Mouse (Mus musculus) CH12.LX (cell line): ENCODE measurements at regions not wholly inside any gene's neighbourhood (a gene's known extent, or its start where the extent isn't known, plus 50 kb on each side); places are given as distances from the start of the nearest gene placed in this dataset.

Experiments
- DNase-seq: peaks from one replicate; pipeline ENCODE4 v3.0.0-alpha.2; 2013; ENCODE audit errors: extremely low read depth
- H3K27ac ChIP-seq: 2 replicates; pipeline ENCODE4 v1.5.1; 2012; ENCODE audit warnings: low read depth, mild to moderate bottlenecking, control low read depth, moderate library complexity; ENCODE audit not compliant: insufficient read depth
- H3K27me3 ChIP-seq: replicated peaks from 2 replicates; pipeline ENCODE3; 2012; ENCODE audit warnings: inconsistent platforms
- H3K36me3 ChIP-seq, 2 experiments: replicated peaks in 1 of 2; 2 replicates each; pipeline versions ENCODE3 to v1.6.1; 2012; ENCODE audit warnings: inconsistent platforms in 1 of 2, low read length in 1 of 2, mild to moderate bottlenecking in 1 of 2, mixed read lengths in 1 of 2, moderate library complexity in 1 of 2; ENCODE audit not compliant: control insufficient read depth in 1 of 2, insufficient read depth in 1 of 2
- H3K4me1 ChIP-seq, 2 experiments: 2 replicates each; pipeline ENCODE4 v1.6.1; 2012; ENCODE audit warnings: inconsistent platforms in 1 of 2, moderate library complexity in 1 of 2; ENCODE audit not compliant: insufficient read depth in 2 of 2, control insufficient read depth in 1 of 2
- H3K4me2 ChIP-seq: 2 replicates; pipeline ENCODE4 v1.6.1; 2012; ENCODE audit warnings: low read depth, mild to moderate bottlenecking, control low read depth; ENCODE audit not compliant: poor library complexity, insufficient read depth, severe bottlenecking
- H3K4me3 ChIP-seq, 3 experiments: fragments of 150-350 bp in 1 of 3; sonication (generic) in 1 of 3; replicated peaks in 1 of 3; 2 replicates each; pipeline versions ENCODE3 to v1.5.1; 2011 to 2012; ENCODE audit warnings: low read depth in 2 of 3, low read length in 2 of 3, mild to moderate bottlenecking in 2 of 3, moderate library complexity in 2 of 3, control low read depth in 1 of 3, improper control_type of control experiment in 1 of 3, inconsistent platforms in 1 of 3, mixed read lengths in 1 of 3; ENCODE audit not compliant: poor library complexity in 1 of 3
- H3K79me2 ChIP-seq: replicated peaks from 2 replicates; pipeline ENCODE4 v1.6.1; 2012; ENCODE audit warnings: mild to moderate bottlenecking, moderate library complexity; ENCODE audit not compliant: control insufficient read depth, poor library complexity, insufficient read depth, severe bottlenecking; ENCODE audit errors: extremely low read depth
- H3K9ac ChIP-seq: 2 replicates; pipeline ENCODE4 v1.6.1; 2012; ENCODE audit warnings: low read depth, mild to moderate bottlenecking, control low read depth, moderate library complexity; ENCODE audit not compliant: insufficient read depth
- H3K9me3 ChIP-seq: replicated peaks from 2 replicates; pipeline ENCODE3; 2012; ENCODE audit warnings: low read length, inconsistent platforms, mixed read lengths
- CHD2 ChIP-seq: IDR thresholded peaks from 2 replicates; pipeline ENCODE4 v1.6.1; 2011; ENCODE audit warnings: low read length, improper control_type of control experiment
- E2F4 ChIP-seq: IDR thresholded peaks from 2 replicates; pipeline ENCODE4 v1.6.1; 2011; ENCODE audit warnings: low read depth, low read length, improper control_type of control experiment; ENCODE audit not compliant: insufficient replicate concordance
- EP300 ChIP-seq: IDR thresholded peaks from 2 replicates; pipeline ENCODE4 v1.6.1; 2011; ENCODE audit warnings: low read length, improper control_type of control experiment
- IRF4 ChIP-seq: IDR thresholded peaks from 2 replicates; pipeline ENCODE4 v1.6.1; 2014; ENCODE audit warnings: low read depth, mild to moderate bottlenecking, inconsistent platforms, low read length, improper control_type of control experiment
- JUN ChIP-seq: IDR thresholded peaks from 2 replicates; pipeline ENCODE4 v1.6.1; 2011; ENCODE audit warnings: low read depth, mild to moderate bottlenecking, low read length, improper control_type of control experiment, moderate library complexity; ENCODE audit not compliant: insufficient read depth
- JUND ChIP-seq: conservative IDR thresholded peaks from 2 replicates; pipeline ENCODE4 v1.6.1; 2011; ENCODE audit warnings: low read depth, low read length, improper control_type of control experiment
- KAT2A ChIP-seq: IDR thresholded peaks from 2 replicates; pipeline ENCODE4 v1.6.1; 2012; ENCODE audit warnings: low read length, improper control_type of control experiment, inconsistent platforms; ENCODE audit not compliant: insufficient replicate concordance
- MAFK ChIP-seq: IDR thresholded peaks from 2 replicates; pipeline ENCODE4 v1.6.1; 2011; ENCODE audit warnings: low read length, improper control_type of control experiment; ENCODE audit not compliant: insufficient replicate concordance
- MAX ChIP-seq: IDR thresholded peaks from 2 replicates; pipeline ENCODE4 v1.6.1; 2011; ENCODE audit warnings: low read length, improper control_type of control experiment
- MXI1 ChIP-seq: IDR thresholded peaks from 2 replicates; pipeline ENCODE4 v1.6.1; 2011; ENCODE audit warnings: mild to moderate bottlenecking, low read depth, low read length, improper control_type of control experiment
- NRF1 ChIP-seq: IDR thresholded peaks from 2 replicates; pipeline ENCODE4 v1.6.1; 2014; ENCODE audit warnings: low read depth, mild to moderate bottlenecking, inconsistent platforms, low read length, improper control_type of control experiment, moderate library complexity
- POLR2AphosphoS2 ChIP-seq: IDR thresholded peaks from 2 replicates; pipeline ENCODE4 v1.6.1; 2011; ENCODE audit warnings: low read depth, low read length, improper control_type of control experiment
- RCOR1 ChIP-seq: conservative IDR thresholded peaks from 2 replicates; pipeline ENCODE4 v1.6.1; 2012; ENCODE audit warnings: low read depth, mild to moderate bottlenecking, inconsistent platforms, low read length, improper control_type of control experiment
- SIN3A ChIP-seq: IDR thresholded peaks from 2 replicates; pipeline ENCODE4 v1.6.1; 2012; ENCODE audit warnings: low read length, improper control_type of control experiment, inconsistent platforms
- SMC3 ChIP-seq: IDR thresholded peaks from 2 replicates; pipeline ENCODE4 v1.6.1; 2011; ENCODE audit warnings: low read depth, low read length, improper control_type of control experiment
- TBP ChIP-seq: conservative IDR thresholded peaks from 2 replicates; pipeline ENCODE4 v1.6.1; 2011; ENCODE audit warnings: low read depth, low read length, improper control_type of control experiment
- TCF12 ChIP-seq: IDR thresholded peaks from 2 replicates; pipeline ENCODE4 v1.6.1; 2014; ENCODE audit warnings: low read depth, mild to moderate bottlenecking, inconsistent platforms, low read length, improper control_type of control experiment
- UBTF ChIP-seq: IDR thresholded peaks from 2 replicates; pipeline ENCODE4 v1.6.1; 2012; ENCODE audit warnings: low read depth, mild to moderate bottlenecking, inconsistent platforms, low read length, improper control_type of control experiment, moderate library complexity
- USF1 ChIP-seq: IDR thresholded peaks from 2 replicates; pipeline ENCODE4 v1.6.1; 2014; ENCODE audit warnings: low read depth, mild to moderate bottlenecking, inconsistent platforms, low read length, improper control_type of control experiment
- USF2 ChIP-seq: conservative IDR thresholded peaks from 2 replicates; pipeline ENCODE4 v1.6.1; 2011; ENCODE audit warnings: low read depth, low read length, improper control_type of control experiment
- dilution Hi-C: fragments of 300-500 bp; cut with MboI; formaldehyde crosslinking; loops from 2 replicates; pipeline ENCODE4 v1.14.3; 2020; ENCODE audit warnings: low sequenced_read_pairs; ENCODE audit not compliant: extremely low pct_unique_long_range_greater_than_20kb, extremely low pct_ligation_motif_present
- in situ Hi-C: fragments of 300-500 bp; cut with MboI; formaldehyde crosslinking; loops from 3 replicates; pipeline ENCODE4 v1.14.3; 2019; ENCODE audit warnings: low sequenced_read_pairs, low pct_ligation_motif_present, low pct_unique_long_range_greater_than_20kb, mixed read lengths

DNA sequence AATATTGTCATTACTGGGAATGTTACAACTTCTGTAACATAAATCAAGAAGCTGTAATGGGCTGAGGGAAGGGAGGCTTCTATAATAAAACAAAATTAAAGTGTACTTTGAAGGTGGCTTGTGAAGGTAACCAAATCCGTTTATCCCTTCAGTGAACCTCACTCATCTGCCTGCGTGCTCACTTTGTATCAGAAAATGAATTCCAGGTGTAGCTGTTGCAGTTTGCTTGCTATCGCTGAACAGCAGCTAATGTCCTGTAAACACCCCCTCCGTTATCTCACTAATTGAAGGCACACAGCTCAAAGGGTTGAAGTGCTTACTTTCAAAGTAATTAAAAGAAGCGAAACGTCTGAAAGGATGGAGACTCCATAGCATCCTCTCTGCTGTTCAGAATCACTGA, 547.2 kb upstream of the Adam34 start:
- in situ Hi-C loops: no loop called here
- dilution Hi-C loops: no loop called here
- Histone ChIP-seq H3K4me3 (no peak overlapping the region), H3K4me1 (no peaks in the 10 kb centered on the region), H3K4me2 (no peak overlapping the region), H3K27ac (no peak overlapping the region), H3K79me2 (no peaks in the 10 kb centered on the region), H3K9me3 (peaks cover 22% of the 10 kb centered on the region), H3K36me3 (no peaks in the 10 kb centered on the region), H3K27me3 (no peaks in the 10 kb centered on the region), H3K9ac (no peak overlapping the region)
- no peak for DNase-seq
- TF ChIP-seq NRF1: no peak

GRCm38 (mm10) chr8:44261039-44261438, 551.2 kb upstream of the Adam34 start:
- DNase-seq: no peak
- TF ChIP-seq IRF4: no peak
- no peak for TF ChIP-seq KAT2A
- TF ChIP-seq USF2: no peak
- TF ChIP-seq JUND: no peak
- no peak for TF ChIP-seq MAX
- TF ChIP-seq CHD2: no peak
- no peak for TF ChIP-seq E2F4
- no peak for TF ChIP-seq MAFK
- TF ChIP-seq UBTF: no peak
- no peak for TF ChIP-seq TCF12
- TF ChIP-seq, all 38 proteins: peak for 0
- Histone ChIP-seq H3K36me3 (no peaks in the 10 kb centered on the region), H3K27ac (no peak overlapping the region), H3K4me3 (no peak overlapping the region), H3K4me1 (no peaks in the 10 kb centered on the region), H3K9me3 (peaks cover 27% of the 10 kb centered on the region), H3K4me2 (no peak overlapping the region), H3K79me2 (no peaks in the 10 kb centered on the region), H3K27me3 (no peaks in the 10 kb centered on the region), H3K9ac (no peak overlapping the region)
- dilution Hi-C loops (no loop called here), in situ Hi-C loops (no loop called here)

DNA sequence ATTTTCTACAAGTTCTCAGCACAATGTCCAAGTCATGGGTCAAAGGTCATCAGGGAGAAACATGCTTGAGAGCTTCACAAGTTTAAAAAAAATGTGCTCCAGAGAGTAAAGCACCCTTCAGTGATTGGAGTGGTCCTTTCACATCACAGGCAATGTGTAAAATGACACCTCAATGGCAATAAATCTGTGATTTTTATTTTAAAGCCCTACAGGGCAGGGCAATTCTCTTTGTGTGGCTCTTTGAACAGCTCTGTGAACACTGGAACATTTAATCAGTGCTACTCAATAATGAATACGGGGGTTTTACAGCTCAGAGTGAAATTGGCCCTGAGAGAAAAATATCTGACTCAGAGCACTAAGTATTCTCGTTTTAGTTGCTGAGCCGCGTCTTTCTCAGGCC, 563.5 kb upstream of the Adam34 start:
- Histone ChIP-seq H3K27ac (no peak overlapping the region), H3K4me2 (no peak overlapping the region), H3K4me1 (no peaks in the 10 kb centered on the region), H3K4me3 (no peak overlapping the region), H3K9me3 (peaks cover 37% of the 10 kb centered on the region), H3K27me3 (no peaks in the 10 kb centered on the region), H3K79me2 (no peaks in the 10 kb centered on the region), H3K36me3 (no peaks in the 10 kb centered on the region), H3K9ac (no peak overlapping the region)
- dilution Hi-C loops (no loop called here), in situ Hi-C loops (no loop called here)
- no peak for DNase-seq
- TF ChIP-seq NRF1: no peak
- no peak for TF ChIP-seq RCOR1
- no peak for TF ChIP-seq SMC3
- no peak for TF ChIP-seq JUN
- no peak for TF ChIP-seq POLR2AphosphoS2
- TF ChIP-seq SIN3A: no peak
- TF ChIP-seq MXI1: no peak
- no peak for TF ChIP-seq EP300
- no peak for TF ChIP-seq TCF12
- no peak for TF ChIP-seq TBP
- no peak for TF ChIP-seq USF1
- no peak for TF ChIP-seq MAX
- TF ChIP-seq IRF4: no peak
- no peak for TF ChIP-seq KAT2A
- TF ChIP-seq MAFK: no peak
